Mouse (Mus musculus): ENCODE data around the gene Clrn3. TPM values are rescaled to one million over a fixed set of nuclear protein-coding genes. Genes with fewer than 3 reads are reported as not detected.
A peak's percentile ranks its signal among the peaks of the same experiment; 100 is the strongest.
"Not testable (repeated sequence)": the region's sequence is repeated elsewhere in the genome, so short reads cannot be mapped to it uniquely, and the experiment has no call there.

Gene Clrn3
- 2.8 and 4.1 TPM in 2 replicates for polyA plus RNA-seq (2015; fragmentation: Nextera tagmentation; extraction: Ambion mirVana)

- no peak for ATAC-seq (ENCODE audit: insufficient read depth, low FRiP score)
- H3K36me3 ChIP-seq (ENCODE audit: control insufficient read depth, insufficient read depth, low read length): no peaks in the 10 kb centered on the region
- H3K9me3 ChIP-seq (replicated peaks; ENCODE audit: control insufficient read depth, low read length): no peaks in the 10 kb centered on the region
- no peaks in the 10 kb centered on the region for H3K27me3 ChIP-seq (ENCODE audit: control insufficient read depth, insufficient read depth, low read length)
- 77% methylated on average over 7 of the region's 7 CpGs for WGBS
- no peak within 1 kb of the TSS for H3K9ac ChIP-seq (ENCODE audit: low read length)
- no peaks in the 10 kb centered on the region for H3K4me1 ChIP-seq (ENCODE audit: control insufficient read depth, insufficient read depth, low read length)
- no peak within 1 kb of the TSS for H3K4me3 ChIP-seq (replicated peaks; ENCODE audit: low read length)
- no peak within 1 kb of the TSS for H3K4me2 ChIP-seq (ENCODE audit: low read depth, low read length)
- no peak within 1 kb of the TSS for H3K27ac ChIP-seq (ENCODE audit: low read length)
Observed at GRCm38 (mm10) chr7:135528515-135528914, at the start of gene Clrn3. Clrn3 (minus strand) TSS chr7:135528654.

- Histone ChIP-seq H3K9ac (ENCODE audit: low read length) (no peak overlapping the region), H3K27ac (ENCODE audit: low read length) (no peak overlapping the region), H3K36me3 (ENCODE audit: control insufficient read depth, insufficient read depth, low read length) (no peaks in the 10 kb centered on the region), H3K4me3 (replicated peaks; ENCODE audit: low read length) (no peak overlapping the region), H3K9me3 (replicated peaks; ENCODE audit: control insufficient read depth, low read length) (no peaks in the 10 kb centered on the region), H3K4me2 (ENCODE audit: low read depth, low read length) (no peak overlapping the region), H3K4me1 (ENCODE audit: control insufficient read depth, insufficient read depth, low read length) (peaks cover 5% of the 10 kb centered on the region; the same call in 1 of the 2 replicates), H3K27me3 (ENCODE audit: control insufficient read depth, insufficient read depth, low read length) (no peaks in the 10 kb centered on the region)
- 87% methylated on average over 3 of the region's 3 CpGs for WGBS
- no peak for ATAC-seq (ENCODE audit: insufficient read depth, low FRiP score)
Observed at GRCm38 (mm10) chr7:135576329-135576728, 47.9 kb upstream of the Clrn3 start.

- H3K4me3 ChIP-seq (replicated peaks; ENCODE audit: low read length); ATAC-seq (ENCODE audit: insufficient read depth, low FRiP score): not testable (repeated sequence)
Observed at GRCm38 (mm10) chr7:135575319-135576069, 47.0 kb upstream of the Clrn3 start.

GRCm38 (mm10) chr7:135571951-135572559, 43.6 kb upstream of the Clrn3 start:
- Histone ChIP-seq H3K36me3 (ENCODE audit: control insufficient read depth, insufficient read depth, low read length) (no peaks in the 10 kb centered on the region), H3K27ac (ENCODE audit: low read length) (peak overlapping the region; percentile 61), H3K27me3 (ENCODE audit: control insufficient read depth, insufficient read depth, low read length) (no peaks in the 10 kb centered on the region), H3K9ac (ENCODE audit: low read length) (no peak overlapping the region), H3K4me1 (ENCODE audit: control insufficient read depth, insufficient read depth, low read length) (peaks cover 5% of the 10 kb centered on the region; the same call in 1 of the 2 replicates), H3K4me2 (ENCODE audit: low read depth, low read length) (no peak overlapping the region), H3K9me3 (replicated peaks; ENCODE audit: control insufficient read depth, low read length) (no peaks in the 10 kb centered on the region), H3K4me3 (replicated peaks; ENCODE audit: low read length) (no peak overlapping the region)
- ATAC-seq (ENCODE audit: insufficient read depth, low FRiP score): peak; percentile 75; the same call in 1 of the 2 replicates
- 43% methylated on average over 10 of the region's 10 CpGs for WGBS

More at GRCm38 (mm10) chr7:135575319-135576069, 47.0 kb upstream of the Clrn3 start:
- 66% methylated on average over 7 of the region's 7 CpGs for WGBS
- H3K36me3 ChIP-seq (ENCODE audit: control insufficient read depth, insufficient read depth, low read length); H3K4me1 ChIP-seq (ENCODE audit: control insufficient read depth, insufficient read depth, low read length); H3K27ac ChIP-seq (ENCODE audit: low read length); H3K9ac ChIP-seq (ENCODE audit: low read length); H3K9me3 ChIP-seq (replicated peaks; ENCODE audit: control insufficient read depth, low read length); H3K4me2 ChIP-seq (ENCODE audit: low read depth, low read length); H3K27me3 ChIP-seq (ENCODE audit: control insufficient read depth, insufficient read depth, low read length): not testable (repeated sequence)

- H3K36me3 ChIP-seq (ENCODE audit: control insufficient read depth, insufficient read depth, low read length): no peaks in the 10 kb centered on the region
- H3K9ac ChIP-seq (ENCODE audit: low read length): no peak overlapping the region
- no peaks in the 10 kb centered on the region for H3K9me3 ChIP-seq (replicated peaks; ENCODE audit: control insufficient read depth, low read length)
- H3K27ac ChIP-seq (ENCODE audit: low read length): peak overlapping the region; percentile 60
- H3K4me3 ChIP-seq (replicated peaks; ENCODE audit: low read length): no peak overlapping the region
- no peaks in the 10 kb centered on the region for H3K27me3 ChIP-seq (ENCODE audit: control insufficient read depth, insufficient read depth, low read length)
- H3K4me2 ChIP-seq (ENCODE audit: low read depth, low read length): no peak overlapping the region
- peaks cover 5% of the 10 kb centered on the region; the same call in 1 of the 2 replicates for H3K4me1 ChIP-seq (ENCODE audit: control insufficient read depth, insufficient read depth, low read length)
- ATAC-seq (ENCODE audit: insufficient read depth, low FRiP score): no peak
Observed at GRCm38 (mm10) chr7:135571392-135571791, 42.9 kb upstream of the Clrn3 start.

- Histone ChIP-seq H3K4me3 (replicated peaks; ENCODE audit: low read length) (no peak overlapping the region), H3K27me3 (ENCODE audit: control insufficient read depth, insufficient read depth, low read length) (no peaks in the 10 kb centered on the region), H3K4me2 (ENCODE audit: low read depth, low read length) (no peak overlapping the region), H3K27ac (ENCODE audit: low read length) (no peak overlapping the region), H3K9me3 (replicated peaks; ENCODE audit: control insufficient read depth, low read length) (no peaks in the 10 kb centered on the region), H3K4me1 (ENCODE audit: control insufficient read depth, insufficient read depth, low read length) (peaks cover 5% of the 10 kb centered on the region; the same call in 1 of the 2 replicates), H3K9ac (ENCODE audit: low read length) (no peak overlapping the region), H3K36me3 (ENCODE audit: control insufficient read depth, insufficient read depth, low read length) (no peaks in the 10 kb centered on the region)
- ATAC-seq (ENCODE audit: insufficient read depth, low FRiP score): no peak
- WGBS: 70% methylated on average over 2 of the region's 2 CpGs
Observed at GRCm38 (mm10) chr7:135568550-135568949, 40.1 kb upstream of the Clrn3 start.

- H3K9me3 ChIP-seq (replicated peaks; ENCODE audit: control insufficient read depth, low read length): no peaks in the 10 kb centered on the region
- WGBS: 77% methylated on average over 1 of the region's 1 CpGs
- no peaks in the 10 kb centered on the region for H3K27me3 ChIP-seq (ENCODE audit: control insufficient read depth, insufficient read depth, low read length)
- H3K9ac ChIP-seq (ENCODE audit: low read length): no peak overlapping the region
- no peaks in the 10 kb centered on the region for H3K36me3 ChIP-seq (ENCODE audit: control insufficient read depth, insufficient read depth, low read length)
- H3K4me2 ChIP-seq (ENCODE audit: low read depth, low read length): no peak overlapping the region
- no peak overlapping the region for H3K27ac ChIP-seq (ENCODE audit: low read length)
- peaks cover 5% of the 10 kb centered on the region; the same call in 1 of the 2 replicates for H3K4me1 ChIP-seq (ENCODE audit: control insufficient read depth, insufficient read depth, low read length)
- no peak for ATAC-seq (ENCODE audit: insufficient read depth, low FRiP score)
- H3K4me3 ChIP-seq (replicated peaks; ENCODE audit: low read length): no peak overlapping the region
Observed at GRCm38 (mm10) chr7:135567582-135567981, 39.1 kb upstream of the Clrn3 start.

GRCm38 (mm10) chr7:135566013-135566412, 37.6 kb upstream of the Clrn3 start:
- no peaks in the 10 kb centered on the region for H3K9me3 ChIP-seq (replicated peaks; ENCODE audit: control insufficient read depth, low read length)
- no peaks in the 10 kb centered on the region for H3K27me3 ChIP-seq (ENCODE audit: control insufficient read depth, insufficient read depth, low read length)
- H3K4me3 ChIP-seq (replicated peaks; ENCODE audit: low read length): no peak overlapping the region
- no peaks in the 10 kb centered on the region for H3K36me3 ChIP-seq (ENCODE audit: control insufficient read depth, insufficient read depth, low read length)
- no peak overlapping the region for H3K9ac ChIP-seq (ENCODE audit: low read length)
- H3K4me1 ChIP-seq (ENCODE audit: control insufficient read depth, insufficient read depth, low read length): no peaks in the 10 kb centered on the region
- H3K27ac ChIP-seq (ENCODE audit: low read length): no peak overlapping the region
- WGBS: 76% methylated on average over 5 of the region's 5 CpGs
- H3K4me2 ChIP-seq (ENCODE audit: low read depth, low read length): no peak overlapping the region
- no peak for ATAC-seq (ENCODE audit: insufficient read depth, low FRiP score)

- Histone ChIP-seq H3K4me3 (replicated peaks; ENCODE audit: low read length) (no peak overlapping the region), H3K9ac (ENCODE audit: low read length) (no peak overlapping the region), H3K4me1 (ENCODE audit: control insufficient read depth, insufficient read depth, low read length) (no peaks in the 10 kb centered on the region), H3K4me2 (ENCODE audit: low read depth, low read length) (no peak overlapping the region), H3K36me3 (ENCODE audit: control insufficient read depth, insufficient read depth, low read length) (no peaks in the 10 kb centered on the region), H3K9me3 (replicated peaks; ENCODE audit: control insufficient read depth, low read length) (no peaks in the 10 kb centered on the region), H3K27me3 (ENCODE audit: control insufficient read depth, insufficient read depth, low read length) (no peaks in the 10 kb centered on the region), H3K27ac (ENCODE audit: low read length) (no peak overlapping the region)
- ATAC-seq (ENCODE audit: insufficient read depth, low FRiP score): no peak
- 65% methylated on average over 8 of the region's 8 CpGs for WGBS
Observed at GRCm38 (mm10) chr7:135564022-135564421, 35.6 kb upstream of the Clrn3 start.

Data from stomach, embryonic 16.5 days (tissue).